Mouse (Mus musculus) Patski (cell line): Measurements from ENCODE around the gene Pex16. TPM values are rescaled to one million over a fixed set of nuclear protein-coding genes. Genes with fewer than 3 reads are reported as not detected.

Experiments
- ATAC-seq: fragments of 100-300 bp; one replicate; pipeline ENCODE4 v1.8.0; 2021
- CTCF ChIA-PET: fragments of 350-600 bp; sonication (Branson Sonifier 250); formaldehyde crosslinking; loops from one replicate; lab custom pipeline; 2022; ENCODE audit warnings: inconsistent platforms; lab: Charles Lee
- POLR2A ChIA-PET: fragments of 350-600 bp; sonication (Branson Sonifier 250); formaldehyde crosslinking; loops from one replicate; lab custom pipeline; 2022; ENCODE audit warnings: antibody characterized with exemption, inconsistent platforms; lab: Charles Lee
- DNase-seq: peaks from one replicate; pipeline ENCODE4 v3.0.0-alpha.2; 2011; ENCODE audit warnings: low read depth, low spot score
- H3K27me3 ChIP-seq: fragments of 371-371 bp; one replicate; pipeline ENCODE4 v1.5.1; 2021
- CTCF ChIP-seq: fragments of 100-300 bp; IDR thresholded peaks from one replicate; pipeline ENCODE4 v1.5.1; 2021
- in situ Hi-C: fragments of 300-500 bp; cut with MboI; formaldehyde crosslinking; loops from 3 replicates; pipeline ENCODE4 v1.11.1; 2018; ENCODE audit warnings: low pct_unique_long_range_greater_than_20kb, mixed read lengths
- polyA plus RNA-seq: library from polyadenylated mRNA; unstranded; gene quantifications from one replicate; pipeline ENCODE4 v1.2.3, GENCODE M21; 2021

Gene Pex16
- polyA plus RNA-seq, 1 experiment from 2014 or later: 21.4 TPM

DNA sequence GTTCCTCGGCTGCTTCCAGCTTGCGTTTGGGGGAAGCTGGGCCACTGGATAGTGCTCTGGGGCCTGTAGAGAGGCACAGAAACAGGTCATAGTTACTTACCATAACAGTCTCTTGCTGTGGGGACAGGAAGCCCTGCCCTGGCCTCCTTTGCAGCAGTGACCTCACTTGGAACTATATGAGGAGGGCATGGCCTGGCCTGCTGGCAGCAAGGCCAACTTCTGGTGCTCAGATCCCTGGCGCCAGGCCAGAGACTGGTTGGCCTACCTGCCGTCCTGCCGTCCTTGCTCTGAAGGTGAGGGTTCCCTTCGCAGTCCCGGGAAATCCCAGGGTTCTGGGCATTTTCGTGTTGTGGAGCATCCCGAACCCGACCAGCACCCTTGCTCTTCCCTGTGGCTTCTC, 37.2 kb downstream of the Pex16 start:
- no peak for TF ChIP-seq CTCF

DNA sequence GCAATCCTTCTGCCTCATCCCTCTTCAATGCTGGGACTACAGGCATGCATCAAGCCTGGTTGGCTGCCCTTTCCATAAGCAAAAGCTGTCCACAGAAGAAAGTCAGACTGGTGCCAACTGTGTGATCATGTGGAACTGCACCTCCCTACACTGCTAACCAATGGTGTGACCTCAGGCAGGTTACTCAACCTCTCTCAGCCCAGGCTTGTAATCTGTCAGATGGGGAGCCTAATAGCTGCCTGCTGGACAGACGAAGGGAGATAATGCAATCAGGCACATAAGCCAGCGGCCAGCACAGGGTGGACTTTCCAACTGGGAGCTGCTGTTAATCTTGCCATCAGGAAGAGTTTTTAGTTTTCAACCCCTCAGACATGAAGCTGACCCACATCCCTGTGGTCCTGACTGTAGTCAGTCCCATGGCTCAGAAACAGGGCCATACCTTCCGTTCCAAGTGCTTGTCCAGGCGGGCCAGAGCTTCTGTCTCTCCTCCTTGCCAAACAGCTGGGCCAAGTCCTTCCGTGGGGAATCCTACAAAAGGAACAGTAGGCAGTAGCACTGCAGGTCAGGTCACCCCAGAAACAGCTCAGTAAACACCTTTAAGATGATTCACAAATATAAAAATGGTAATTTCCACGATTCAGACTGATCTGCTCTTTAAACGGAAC, 47.4 kb downstream of the Pex16 start:
- in situ Hi-C loops: no loop called here
- no peaks in the 10 kb centered on the region for H3K27me3 ChIP-seq
- TF ChIP-seq CTCF: no peak
- POLR2A ChIA-PET: interaction anchor here (0.5 to 1.3 kb wide), 2 partner anchors 10 to 240 kb away, joined by 4 to 6 read pairs; no protein-coding TSS in a partner anchor
- ATAC-seq: peak; percentile 68
- peak; percentile 49 for DNase-seq
- CTCF ChIA-PET: interaction anchor here (0.6 to 1.9 kb wide), 7 partner anchors 9 to 49 kb away, joined by 3 to 10 read pairs (median 3); no protein-coding TSS in a partner anchor

More for the DNA sequence above, 37.2 kb downstream of the Pex16 start:
- POLR2A ChIA-PET: no interaction called here
- in situ Hi-C loops: no loop called here
- DNase-seq (no peak), ATAC-seq (no peak)
- CTCF ChIA-PET: no interaction called here
- H3K27me3 ChIP-seq: no peaks in the 10 kb centered on the region

DNA sequence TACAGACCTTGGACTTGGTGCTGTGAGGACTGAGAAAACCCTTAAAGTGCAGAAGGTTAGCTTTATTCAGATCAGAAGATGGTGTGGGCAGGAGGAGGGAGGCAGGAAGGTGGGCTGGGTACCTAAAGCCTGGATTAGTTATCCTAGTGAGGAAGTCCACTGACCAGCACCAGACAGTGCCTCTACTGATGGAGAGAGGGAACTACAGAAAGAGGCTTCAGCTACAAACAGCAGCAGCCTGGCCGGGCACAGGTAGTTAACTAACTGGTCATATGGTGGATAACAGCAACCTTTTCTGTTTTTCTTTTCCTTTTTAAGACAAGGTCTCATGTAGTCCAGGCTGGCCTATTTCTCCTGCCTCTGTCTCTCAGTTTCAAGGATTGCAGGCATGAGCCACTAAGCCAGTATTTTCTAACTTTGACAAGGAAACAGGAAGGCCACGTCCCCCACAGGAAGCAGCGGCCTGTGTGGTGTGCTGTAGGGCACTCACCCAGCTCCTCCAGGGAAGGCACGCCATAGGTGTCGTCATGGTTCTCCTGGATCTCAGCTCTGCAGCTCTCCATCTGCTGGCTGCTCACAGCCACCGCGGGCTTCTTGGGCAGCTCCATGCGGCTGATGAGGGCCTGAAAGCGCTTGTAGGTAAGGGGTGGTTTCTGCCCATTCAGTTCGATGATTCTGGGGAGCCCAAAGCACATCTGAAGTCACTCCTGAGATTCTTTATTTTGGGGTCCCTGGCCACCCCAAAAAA, 48.1 kb downstream of the Pex16 start:
- no peak for ATAC-seq
- in situ Hi-C loops: no loop called here
- ChIA-PET POLR2A (interaction anchor here (1.1 to 1.4 kb wide), 3 partner anchors 9 to 39 kb away, joined by 3 to 6 read pairs (median 4); no protein-coding TSS in a partner anchor), CTCF (interaction anchor here (1.0 to 1.9 kb wide), 5 partner anchors 9 to 49 kb away, joined by 3 to 10 read pairs (median 5); no protein-coding TSS in a partner anchor)
- TF ChIP-seq CTCF: no peak
- DNase-seq: no peak
- H3K27me3 ChIP-seq: no peaks in the 10 kb centered on the region

DNA sequence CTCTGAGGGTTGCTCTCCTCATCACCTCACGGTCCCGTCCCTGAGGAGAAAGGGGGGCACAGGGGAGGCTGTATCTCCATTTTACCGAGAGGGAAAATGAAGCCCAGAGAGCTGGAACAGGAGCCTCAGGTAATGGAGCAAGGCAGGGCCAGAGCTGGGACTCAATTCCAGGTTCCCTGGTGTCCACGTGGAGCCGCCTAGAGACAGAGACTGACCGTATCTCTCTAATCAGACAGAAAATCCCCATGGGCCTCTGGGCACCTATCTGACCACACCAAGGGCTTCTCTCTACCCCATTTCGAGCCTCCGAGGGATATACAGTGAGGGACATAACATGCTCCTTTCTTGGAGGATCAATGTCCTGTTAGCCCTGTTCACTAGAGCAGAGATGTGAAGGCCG, 48.7 kb downstream of the Pex16 start:
- in situ Hi-C loops: no loop called here
- TF ChIP-seq CTCF: no peak
- ChIA-PET CTCF (interaction anchor here (1.5 to 1.9 kb wide), 3 partner anchors 15 to 50 kb away, joined by 3 to 6 read pairs (median 5); no protein-coding TSS in a partner anchor), POLR2A (interaction anchor here (1.1 to 1.4 kb wide), 2 partner anchors 33 to 39 kb away, joined by 3 to 4 read pairs; no protein-coding TSS in a partner anchor)
- ATAC-seq: no peak
- DNase-seq: no peak
- no peaks in the 10 kb centered on the region for H3K27me3 ChIP-seq

DNA sequence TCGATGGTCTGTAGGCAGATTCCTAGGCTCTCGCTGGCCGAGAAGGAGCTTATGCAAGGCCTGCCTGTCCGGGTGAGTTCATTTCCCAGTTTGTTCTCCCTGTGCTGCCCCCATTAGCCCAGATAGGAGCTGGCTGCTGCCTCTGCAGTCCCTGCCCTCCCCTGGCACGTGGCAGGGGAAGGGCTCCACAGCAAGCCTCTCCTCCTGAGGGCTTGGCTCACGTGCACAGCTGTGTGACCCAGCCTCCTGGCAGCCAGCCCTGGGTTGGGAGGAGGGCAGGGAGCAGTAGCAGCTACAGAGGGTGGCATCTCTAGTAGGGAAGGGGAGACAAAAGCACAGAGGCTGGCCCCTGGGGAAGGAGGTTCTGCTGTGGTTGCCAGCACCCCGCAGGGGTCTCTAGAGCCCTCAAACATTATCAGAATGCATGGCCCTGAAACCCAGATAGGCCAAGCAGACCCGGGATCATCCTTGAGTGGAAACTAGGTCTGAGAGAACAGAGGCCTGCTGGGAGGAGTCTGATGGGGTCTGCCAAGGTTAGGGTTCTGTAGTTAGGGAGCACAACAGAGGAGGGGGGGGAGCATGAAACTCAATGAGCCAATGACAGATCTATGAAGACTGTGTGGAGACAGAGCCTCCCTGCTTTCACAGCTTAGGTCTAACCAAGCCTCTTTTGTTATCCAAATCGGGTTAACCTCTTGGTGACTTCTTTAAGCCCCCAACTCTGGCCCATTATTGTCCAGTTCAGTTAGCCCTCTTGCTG, 49.4 kb downstream of the Pex16 start:
- DNase-seq (no peak), ATAC-seq (peak; percentile 6)
- in situ Hi-C loops: no loop called here
- ChIA-PET CTCF (interaction anchor here (1.5 kb wide), 1 partner anchor 14 kb away, joined by 3 read pairs; no protein-coding TSS in a partner anchor), POLR2A (interaction anchor here (1.3 to 1.4 kb wide), 2 partner anchors 35 to 40 kb away, joined by 4 to 5 read pairs; no protein-coding TSS in a partner anchor)
- H3K27me3 ChIP-seq: no peaks in the 10 kb centered on the region
- TF ChIP-seq CTCF: no peak

DNA sequence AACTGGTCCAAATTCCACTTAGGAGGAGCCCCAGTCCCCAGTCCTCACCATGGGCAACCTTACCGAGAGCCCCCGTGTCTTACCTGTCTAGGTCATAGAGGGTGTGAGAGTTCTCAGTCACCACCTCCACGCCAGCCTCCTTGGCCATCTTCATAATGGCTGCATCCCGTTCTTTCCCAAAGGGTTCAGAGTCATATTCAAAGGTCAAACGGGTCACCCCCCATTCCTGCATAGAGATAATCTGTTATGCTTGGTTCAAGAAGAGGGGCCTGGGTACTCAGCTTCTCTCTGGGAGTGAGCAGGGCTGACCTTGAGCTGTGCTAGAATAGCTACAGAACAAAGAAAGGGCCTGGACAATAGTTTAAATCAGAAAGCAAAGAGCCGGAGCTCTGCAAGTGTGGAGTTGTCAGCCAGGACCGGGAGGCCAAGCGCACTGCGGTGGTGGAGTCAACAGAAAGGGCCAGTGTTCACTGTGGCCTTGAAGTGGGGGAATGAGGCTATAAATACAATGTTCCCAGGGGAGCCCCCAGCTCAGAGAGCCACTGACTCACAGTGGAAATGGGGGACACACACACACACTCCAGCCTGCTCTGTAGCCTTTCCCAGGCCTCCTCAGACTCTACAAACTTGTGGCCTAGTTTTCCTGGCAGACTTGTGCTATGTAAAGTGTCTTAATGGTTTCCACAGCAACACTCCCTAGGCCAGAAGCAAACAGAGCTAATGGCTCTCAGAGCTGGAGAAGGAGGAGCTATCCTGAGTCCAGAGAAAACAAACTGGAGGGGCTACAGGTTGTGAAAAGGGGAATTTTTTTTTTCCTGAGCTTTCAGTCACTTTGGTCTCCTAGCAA, 50.2 kb downstream of the Pex16 start:
- H3K27me3 ChIP-seq: no peaks in the 10 kb centered on the region
- in situ Hi-C loops: loop anchor here (25.0 kb wide), 1 partner anchor 437 kb away; the partner anchor contains the start of gene Dgkz
- CTCF ChIA-PET: interaction anchor here (0.9 to 1.5 kb wide), 3 partner anchors 13 to 25 kb away, joined by 3 to 7 read pairs (median 3); no protein-coding TSS in a partner anchor
- POLR2A ChIA-PET: interaction anchor here (1.3 kb wide), 1 partner anchor 36 kb away, joined by 5 read pairs; no protein-coding TSS in a partner anchor
- no peak for TF ChIP-seq CTCF
- DNase-seq (no peak), ATAC-seq (peak; percentile 41)

DNA sequence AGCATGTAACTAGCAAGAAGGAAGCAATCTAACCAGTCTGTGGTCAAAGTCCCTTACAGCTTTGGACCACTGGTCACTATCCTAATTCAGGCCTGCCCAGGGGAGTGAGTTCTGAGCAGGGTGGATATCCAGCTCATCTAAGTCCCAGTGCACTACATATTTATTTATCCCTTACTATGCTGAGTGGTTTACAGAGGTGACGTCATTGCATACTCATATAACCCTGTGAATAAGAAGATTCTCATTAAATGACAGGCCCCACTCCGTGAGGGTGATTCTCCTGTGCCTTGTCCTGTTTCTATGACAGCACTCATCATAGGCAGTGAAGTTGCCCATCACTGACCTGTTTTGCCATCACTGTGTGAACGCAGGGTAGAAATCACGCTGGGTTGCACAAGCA, 50.9 kb downstream of the Pex16 start:
- in situ Hi-C loops: loop anchor here (25.0 kb wide), 1 partner anchor 438 kb away; the partner anchor contains the start of gene Dgkz
- ATAC-seq: no peak
- no peak for DNase-seq
- no peaks in the 10 kb centered on the region for H3K27me3 ChIP-seq
- ChIA-PET CTCF (interaction anchor here (0.9 to 1.4 kb wide), 2 partner anchors 13 to 26 kb away, joined by 3 to 7 read pairs; no protein-coding TSS in a partner anchor), POLR2A (no interaction called here)
- TF ChIP-seq CTCF: no peak

DNA sequence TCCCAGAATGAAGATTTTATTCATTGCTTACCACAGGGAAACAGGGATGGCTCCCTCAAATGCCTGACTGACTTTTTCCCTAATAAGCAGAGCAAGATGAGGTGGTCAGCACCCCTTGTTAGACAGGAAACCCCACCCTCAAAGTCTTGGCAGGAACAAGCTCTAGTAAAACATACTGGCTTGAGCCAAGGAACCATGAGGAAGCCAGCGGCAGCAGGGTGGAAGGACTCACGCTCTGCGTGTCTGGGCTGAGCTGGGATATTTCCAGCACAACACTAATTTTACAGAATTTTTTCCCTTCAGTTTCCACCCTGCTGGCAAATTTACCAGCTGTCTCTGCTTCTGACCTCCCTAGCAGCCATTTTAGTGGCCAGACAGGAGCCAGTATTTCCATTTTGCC, 52.0 kb downstream of the Pex16 start:
- ChIA-PET CTCF (interaction anchor here (0.9 to 1.2 kb wide), 2 partner anchors 11 to 438 kb away, joined by 3 read pairs; no protein-coding TSS in a partner anchor), POLR2A (no interaction called here)
- H3K27me3 ChIP-seq: no peaks in the 10 kb centered on the region
- ATAC-seq: no peak
- no peak for TF ChIP-seq CTCF
- no peak for DNase-seq
- in situ Hi-C loops: loop anchor here (25.0 kb wide), 1 partner anchor 439 kb away; the partner anchor contains the start of gene Dgkz

DNA sequence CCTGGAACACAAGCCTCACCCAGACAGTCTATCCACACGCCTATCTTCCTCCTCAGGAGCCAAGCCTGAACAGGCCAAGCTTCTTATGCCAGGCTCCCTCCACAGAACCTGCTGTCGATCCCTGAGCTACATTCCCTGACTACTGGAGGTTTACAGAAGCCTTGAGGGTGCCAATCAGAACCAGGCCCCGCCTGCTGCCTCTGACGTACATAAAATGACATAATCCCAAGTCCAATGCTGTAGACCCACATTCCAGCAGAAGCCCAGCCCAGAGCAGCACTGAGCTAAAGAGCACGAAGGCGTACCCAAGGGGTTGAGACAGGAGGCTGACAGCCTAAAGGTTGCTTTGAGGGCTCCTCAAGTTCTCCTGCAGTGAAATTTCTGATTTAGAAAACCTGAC, 53.4 kb downstream of the Pex16 start:
- no peaks in the 10 kb centered on the region for H3K27me3 ChIP-seq
- ATAC-seq (peak; percentile 25), DNase-seq (no peak)
- ChIA-PET CTCF (interaction anchor here (1.1 to 1.5 kb wide), 3 partner anchors 52 to 93 kb away, joined by 3 read pairs; no protein-coding TSS in a partner anchor), POLR2A (interaction anchor here (0.9 kb wide), 2 partner anchors 26 to 57 kb away, joined by 3 read pairs; no protein-coding TSS in a partner anchor)
- in situ Hi-C loops: loop anchor here (25.0 kb wide), 1 partner anchor 441 kb away; the partner anchor contains the start of gene Dgkz
- TF ChIP-seq CTCF: no peak
